ENCODE assay signal across 23 mouse cellular contexts in genomic region chr10:92103887-92104286, GRCm38 (mm10).
DNase-seq lines count a peak whose midpoint lies in the region; ATAC-seq and TF ChIP-seq lines count a peak whose summit lies in the region.
"Had no signal": no experiment of that assay in that cellular context is flagged by ENCODE, and none has a peak within 500 bp of the region (broad histone marks: within the 10 kb centered on the region; RNA-seq: fewer than 3 reads in every experiment).

No protein-coding gene starts in this region.

- no peaks in the 10 kb centered on the region for H3K27me3 ChIP-seq in heart, embryonic 11.5 days (ENCODE audit: control insufficient read depth, insufficient read depth, low read length)
- no peaks in the 10 kb centered on the region for H3K27me3 ChIP-seq in hindbrain, embryonic 15.5 days
- no peaks in the 10 kb centered on the region for H3K27me3 ChIP-seq in midbrain, embryonic 14.5 days (ENCODE audit: control insufficient read depth, insufficient read depth, low read length)
- no peaks in the 10 kb centered on the region for H3K27me3 ChIP-seq in kidney, adult 2 months (replicated peaks; ENCODE audit: control insufficient read depth, insufficient read depth, low read length)
- H3K27me3 ChIP-seq: embryonic facial prominence, embryonic 13.5 days; Patski had no signal

- no peak for ATAC-seq in heart, embryonic 11.5 days (replicated peaks; ENCODE audit: insufficient number of reproducible peaks, low FRiP score, low TSS enrichment)
- no peak for ATAC-seq in hindbrain, embryonic 15.5 days (ENCODE audit: low FRiP score, low read depth)
- ATAC-seq in midbrain, embryonic 14.5 days (ENCODE audit: low FRiP score, low TSS enrichment), result no peak
- ATAC-seq: Patski had no signal

- no peak for DNase-seq in heart, adult 11 months
- peak; percentile 64 for DNase-seq in brain, embryonic 14.5 days (ENCODE audit: low read depth)
- DNase-seq in midbrain, embryonic 14.5 days, result peak; percentile 62
- DNase-seq in kidney, adult 2 months, result no peak
- DNase-seq in layer of hippocampus, adult 8-10 months (ENCODE audit: low spot score in 2 of 2), result no peak
- DNase-seq in adrenal gland, adult 2 months, result no peak
- DNase-seq: adrenal gland, adult 8-10 months; cerebellum, adult 8-10 months; cerebellum, postnatal 36 days; embryo, embryonic 11 days; gastrocnemius, postnatal 25 days; heart, adult 2 months; kidney, adult 8-10 months; kidney, postnatal 10 days; retina, postnatal 1 day; right cerebral cortex, postnatal 25 days; spleen, adult 18-20 months had no signal

- no peak for TF ChIP-seq CTCF in brain, embryonic 14.5 days (IDR thresholded peaks at IDR 0.05; ENCODE audit: borderline replicate concordance, extremely low read depth, insufficient read depth, insufficient read length)
- TF ChIP-seq CTCF in kidney, adult 2 months (conservative IDR thresholded peaks at IDR 0.05; ENCODE audit: insufficient read depth, insufficient read length, low read depth, low read length), result no peak

- no peaks in the 10 kb centered on the region for H3K4me1 ChIP-seq in heart, embryonic 11.5 days (ENCODE audit: control insufficient read depth, insufficient read depth, low read length)
- H3K4me1 ChIP-seq in hindbrain, embryonic 15.5 days (replicated peaks), result peaks cover 22% of the 10 kb centered on the region
- peaks cover 20% of the 10 kb centered on the region for H3K4me1 ChIP-seq in midbrain, embryonic 14.5 days (ENCODE audit: control insufficient read depth, insufficient read depth, low read length)
- H3K4me1 ChIP-seq in kidney, adult 2 months (ENCODE audit: control insufficient read depth, insufficient read depth, low read length), result no peaks in the 10 kb centered on the region
- H3K4me1 ChIP-seq: embryonic facial prominence, embryonic 13.5 days had no signal

- H3K4me2 ChIP-seq in heart, embryonic 11.5 days, result peak overlapping the region; percentile 29
- H3K4me2 ChIP-seq in hindbrain, embryonic 15.5 days, result 0 out of 2 replicates have a peak overlapping the region, but pooled peaks have one; percentile 11
- H3K4me2 ChIP-seq in midbrain, embryonic 14.5 days (ENCODE audit: low read length), result peak overlapping the region; percentile 11; the same call in 1 of the 2 replicates
- H3K4me2 ChIP-seq: embryonic facial prominence, embryonic 13.5 days had no signal

- no peaks in the 10 kb centered on the region for H3K36me3 ChIP-seq in heart, embryonic 11.5 days (ENCODE audit: control insufficient read depth, insufficient read depth, low read length)
- peaks cover 3% of the 10 kb centered on the region; the same call in 1 of the 2 replicates for H3K36me3 ChIP-seq in hindbrain, embryonic 15.5 days
- H3K36me3 ChIP-seq in midbrain, embryonic 14.5 days (ENCODE audit: control insufficient read depth, insufficient read depth, low read length), result peaks cover 36% of the 10 kb centered on the region
- H3K36me3 ChIP-seq in kidney, adult 2 months (ENCODE audit: control insufficient read depth, insufficient read depth, low read length), result no peaks in the 10 kb centered on the region
- H3K36me3 ChIP-seq: embryonic facial prominence, embryonic 13.5 days had no signal

- H3K9ac ChIP-seq in heart, embryonic 11.5 days (ENCODE audit: low read depth, low read length), result no peak overlapping the region
- no peak overlapping the region for H3K9ac ChIP-seq in hindbrain, embryonic 15.5 days
- peak overlapping the region; percentile 3; the same call in 1 of the 2 replicates for H3K9ac ChIP-seq in midbrain, embryonic 14.5 days (replicated peaks; ENCODE audit: low read length)
- H3K9ac ChIP-seq: embryonic facial prominence, embryonic 13.5 days had no signal

- no peak overlapping the region for H3K4me3 ChIP-seq in heart, embryonic 11.5 days (ENCODE audit: low read depth, low read length)
- no peak overlapping the region for H3K4me3 ChIP-seq in hindbrain, embryonic 15.5 days
- H3K4me3 ChIP-seq in midbrain, embryonic 14.5 days (replicated peaks; ENCODE audit: low read depth, low read length), result no peak overlapping the region
- no peak overlapping the region for H3K4me3 ChIP-seq in kidney, adult 2 months (ENCODE audit: insufficient read depth, low read depth, low read length)
- H3K4me3 ChIP-seq: embryonic facial prominence, embryonic 13.5 days; erythroblast, embryonic 14.5 days; heart, adult 2 months had no signal

- H3K9me3 ChIP-seq in heart, embryonic 11.5 days (replicated peaks; ENCODE audit: control insufficient read depth, low read length), result no peaks in the 10 kb centered on the region
- H3K9me3 ChIP-seq in hindbrain, embryonic 15.5 days, result no peaks in the 10 kb centered on the region
- no peaks in the 10 kb centered on the region for H3K9me3 ChIP-seq in midbrain, embryonic 14.5 days (ENCODE audit: control insufficient read depth, low read length)
- H3K9me3 ChIP-seq: embryonic facial prominence, embryonic 13.5 days had no signal

- TF ChIP-seq POLR2A in brain, embryonic 14.5 days (IDR thresholded peaks at IDR 0.05; ENCODE audit: borderline replicate concordance, extremely low read depth, insufficient read depth, insufficient read length, poor library complexity, severe bottlenecking), result no peak
- TF ChIP-seq POLR2A in kidney, adult 2 months (IDR thresholded peaks at IDR 0.05; ENCODE audit: low read depth, low read length), result no peak

- no peak overlapping the region for H3K27ac ChIP-seq in heart, embryonic 11.5 days (ENCODE audit: low read depth, low read length)
- peak overlapping the region; percentile 53 for H3K27ac ChIP-seq in hindbrain, embryonic 15.5 days (replicated peaks)
- peak overlapping the region; percentile 75 for H3K27ac ChIP-seq in midbrain, embryonic 14.5 days (replicated peaks; ENCODE audit: low read depth, low read length)
- H3K27ac ChIP-seq in kidney, adult 2 months (ENCODE audit: insufficient read depth, low read depth, low read length), result no peak overlapping the region
- H3K27ac ChIP-seq: embryonic facial prominence, embryonic 13.5 days; heart, adult 2 months; macrophage had no signal

- 30% methylated on average over 9 of the region's 9 CpGs for WGBS in heart, embryonic 11.5 days (ENCODE audit: insufficient replicate concordance)
- 44% methylated on average over 9 of the region's 9 CpGs for WGBS in hindbrain, embryonic 15.5 days
- 47% methylated on average over 9 of the region's 9 CpGs for WGBS in midbrain, embryonic 14.5 days
- WGBS in kidney, adult 2 months, result 67% methylated on average over 9 of the region's 9 CpGs

Comparison
In these comparisons a context has a peak if more than half of its experiments do, and no peak if none do; other contexts are left out.
1. H3K27ac ChIP-seq: peak in hindbrain, embryonic 15.5 days (single experiment) and midbrain, embryonic 14.5 days (single experiment); none in heart, embryonic 11.5 days (single experiment) and kidney, adult 2 months (single experiment).
2. DNase-seq: peak in brain, embryonic 14.5 days (single experiment) and midbrain, embryonic 14.5 days (single experiment); none in heart, adult 11 months (single experiment), kidney, adult 2 months (single experiment), layer of hippocampus, adult 8-10 months (0 of 2) and adrenal gland, adult 2 months (single experiment).
3. Peak in every context shown above with its lines, with median percentiles within 50 percentile points of each other: H3K4me2 ChIP-seq.